Mouse (Mus musculus): ENCODE measurements around the gene Amt. TPM values are rescaled to one million over a fixed set of nuclear protein-coding genes. Genes with fewer than 3 reads are reported as not detected.
"Not testable (repeated sequence)": the region's sequence is repeated elsewhere in the genome, so short reads cannot be mapped to it uniquely, and the experiment has no call there.

Gene Amt
- polyA plus RNA-seq, 1 experiment from 2014 or later, result 15.5 TPM

- H3K27me3 ChIP-seq (replicated peaks; ENCODE audit: control insufficient read depth, insufficient read depth, low read length), result no peaks in the 10 kb centered on the region
- no peak overlapping the region for H3K9ac ChIP-seq (ENCODE audit: low read depth, low read length)
- ATAC-seq, result no peak
Observed at GRCm38 (mm10) chr9:108278697-108279450, 17.8 kb upstream of the Amt start.

DNA sequence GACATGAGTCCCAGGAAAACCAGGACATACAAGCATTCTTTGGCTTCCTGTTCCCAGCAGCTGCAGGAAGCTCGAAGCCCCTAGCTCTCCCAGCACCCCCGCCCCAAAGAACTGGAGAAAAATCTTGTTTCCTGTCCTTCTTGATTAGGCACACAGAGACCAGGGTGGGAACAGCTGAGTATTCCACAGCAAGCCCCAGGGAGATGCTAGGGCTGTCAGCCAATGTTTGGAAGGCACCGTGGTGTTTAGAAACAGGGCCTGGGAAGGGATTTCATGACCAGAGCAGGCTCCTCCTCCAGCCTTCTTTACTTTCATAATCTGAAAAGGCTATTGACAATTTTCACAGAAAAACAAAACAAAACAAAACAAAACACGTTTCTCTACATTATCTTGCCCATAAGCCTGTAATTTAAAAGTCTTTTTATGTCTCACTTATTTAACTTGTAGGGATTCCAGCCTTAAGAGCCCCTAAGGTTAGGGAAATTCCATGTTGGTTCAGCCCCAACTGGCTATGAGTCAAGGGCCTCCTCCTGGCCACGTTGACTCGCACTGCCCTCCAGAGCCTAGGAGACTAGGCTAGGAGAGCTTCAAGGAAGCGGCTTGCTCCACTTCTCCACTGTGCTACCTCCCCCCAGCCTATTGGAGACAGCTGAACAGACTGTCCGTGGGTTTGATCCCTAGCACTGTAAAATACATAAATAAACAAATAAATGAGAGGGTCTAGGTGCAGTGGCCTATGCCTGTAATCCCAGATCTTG, 16.4 kb upstream of the Amt start:
- no peaks in the 10 kb centered on the region for H3K9me3 ChIP-seq (ENCODE audit: control insufficient read depth, low read length)
- peak; percentile 80 for ATAC-seq
- peak overlapping the region; percentile 70 for H3K27ac ChIP-seq (ENCODE audit: low read length)
- H3K36me3 ChIP-seq (ENCODE audit: control insufficient read depth, insufficient read depth, low read length), result no peaks in the 10 kb centered on the region
- 0 out of 2 replicates have a peak overlapping the region, but pooled peaks have one; percentile 11 for H3K9ac ChIP-seq (ENCODE audit: low read depth, low read length)
- H3K27me3 ChIP-seq (replicated peaks; ENCODE audit: control insufficient read depth, insufficient read depth, low read length), result no peaks in the 10 kb centered on the region
- H3K4me2 ChIP-seq (ENCODE audit: low read depth, low read length), result no peak overlapping the region
- H3K4me1 ChIP-seq (ENCODE audit: control insufficient read depth, insufficient read depth, low read length), result no peaks in the 10 kb centered on the region
- WGBS, result 25% methylated on average over 8 of the region's 8 CpGs
- no peak overlapping the region for H3K4me3 ChIP-seq (ENCODE audit: low read length)

More at GRCm38 (mm10) chr9:108278697-108279450, 17.8 kb upstream of the Amt start:
- Histone ChIP-seq H3K27ac (ENCODE audit: low read length) (no peak overlapping the region), H3K4me3 (ENCODE audit: low read length) (no peak overlapping the region), H3K9me3 (ENCODE audit: control insufficient read depth, low read length) (no peaks in the 10 kb centered on the region), H3K4me1 (ENCODE audit: control insufficient read depth, insufficient read depth, low read length) (no peaks in the 10 kb centered on the region), H3K4me2 (ENCODE audit: low read depth, low read length) (no peak overlapping the region), H3K36me3 (ENCODE audit: control insufficient read depth, insufficient read depth, low read length) (no peaks in the 10 kb centered on the region)
- WGBS, result 66% methylated on average over 10 of the region's 10 CpGs

GRCm38 (mm10) chr9:108284410-108284809, 12.2 kb upstream of the Amt start:
- ATAC-seq, result peak; percentile 72
- no peaks in the 10 kb centered on the region for H3K36me3 ChIP-seq (ENCODE audit: control insufficient read depth, insufficient read depth, low read length)
- no peaks in the 10 kb centered on the region for H3K4me1 ChIP-seq (ENCODE audit: control insufficient read depth, insufficient read depth, low read length)
- H3K4me2 ChIP-seq (ENCODE audit: low read depth, low read length), result no peak overlapping the region
- WGBS, result 12% methylated on average over 6 of the region's 6 CpGs
- no peak overlapping the region for H3K27ac ChIP-seq (ENCODE audit: low read length)
- no peak overlapping the region for H3K4me3 ChIP-seq (ENCODE audit: low read length)
- no peaks in the 10 kb centered on the region for H3K9me3 ChIP-seq (ENCODE audit: control insufficient read depth, low read length)
- no peak overlapping the region for H3K9ac ChIP-seq (ENCODE audit: low read depth, low read length)
- no peaks in the 10 kb centered on the region for H3K27me3 ChIP-seq (replicated peaks; ENCODE audit: control insufficient read depth, insufficient read depth, low read length)

- H3K4me1 ChIP-seq (ENCODE audit: control insufficient read depth, insufficient read depth, low read length); H3K27ac ChIP-seq (ENCODE audit: low read length); H3K9me3 ChIP-seq (ENCODE audit: control insufficient read depth, low read length); ATAC-seq; H3K4me2 ChIP-seq (ENCODE audit: low read depth, low read length); H3K27me3 ChIP-seq (replicated peaks; ENCODE audit: control insufficient read depth, insufficient read depth, low read length); H3K36me3 ChIP-seq (ENCODE audit: control insufficient read depth, insufficient read depth, low read length); H3K4me3 ChIP-seq (ENCODE audit: low read length); H3K9ac ChIP-seq (ENCODE audit: low read depth, low read length): not testable (repeated sequence)
- 92% methylated on average over 4 of the region's 6 CpGs for WGBS
Observed at GRCm38 (mm10) chr9:108287526-108288238, 9.0 kb upstream of the Amt start.

DNA sequence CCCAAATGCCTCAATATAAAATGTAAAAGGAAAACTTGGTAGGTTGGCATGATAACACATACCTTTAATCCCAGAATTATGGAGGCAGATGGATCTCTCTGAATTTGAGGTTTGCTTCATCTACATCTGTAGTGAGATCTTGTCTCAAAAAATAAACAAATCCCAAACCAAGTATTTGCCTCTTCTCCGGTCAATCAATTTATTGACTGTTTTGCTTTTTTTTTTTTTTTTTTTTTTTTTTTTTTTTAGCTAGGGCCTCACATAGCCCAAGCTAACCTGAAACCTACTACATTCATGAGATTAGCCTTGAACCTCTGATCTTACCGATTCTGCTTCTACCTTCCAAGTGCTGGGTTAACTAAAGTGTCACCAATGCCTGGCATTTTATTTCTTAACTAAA, 7.3 kb upstream of the Amt start:
- Histone ChIP-seq H3K36me3 (ENCODE audit: control insufficient read depth, insufficient read depth, low read length) (no peaks in the 10 kb centered on the region), H3K4me2 (ENCODE audit: low read depth, low read length) (peak overlapping the region; percentile 45; the same call in 1 of the 2 replicates), H3K9me3 (ENCODE audit: control insufficient read depth, low read length) (no peaks in the 10 kb centered on the region), H3K4me3 (ENCODE audit: low read length) (no peak overlapping the region), H3K4me1 (ENCODE audit: control insufficient read depth, insufficient read depth, low read length) (peaks cover 9% of the 10 kb centered on the region), H3K9ac (ENCODE audit: low read depth, low read length) (no peak overlapping the region), H3K27ac (ENCODE audit: low read length) (no peak overlapping the region), H3K27me3 (replicated peaks; ENCODE audit: control insufficient read depth, insufficient read depth, low read length) (no peaks in the 10 kb centered on the region)
- no peak for ATAC-seq
- WGBS, result 57% methylated on average over 2 of the region's 2 CpGs

GRCm38 (mm10) chr9:108290016-108290750, 6.5 kb upstream of the Amt start, which contains the start of gene Nicn1:
TSS of gene Nicn1 (plus strand) at chr9:108290429.
- ATAC-seq, result peak; percentile 98
- H3K4me3 ChIP-seq (ENCODE audit: low read length), result peak within 1 kb of the TSS; percentile 60
- WGBS, result under 1% methylated on average over 32 of the region's 32 CpGs

GRCm38 (mm10) chr9:108290773-108291172, 5.9 kb upstream of the Amt start:
- peak overlapping the region; percentile 53 for H3K9ac ChIP-seq (ENCODE audit: low read depth, low read length)

More at GRCm38 (mm10) chr9:108290016-108290750, 6.5 kb upstream of the Amt start, which contains the start of gene Nicn1:
- Histone ChIP-seq H3K9ac (ENCODE audit: low read depth, low read length) (peak within 1 kb of the TSS; percentile 68), H3K27me3 (replicated peaks; ENCODE audit: control insufficient read depth, insufficient read depth, low read length) (no peaks in the 10 kb centered on the region), H3K36me3 (ENCODE audit: control insufficient read depth, insufficient read depth, low read length) (no peaks in the 10 kb centered on the region), H3K9me3 (ENCODE audit: control insufficient read depth, low read length) (no peaks in the 10 kb centered on the region), H3K4me1 (ENCODE audit: control insufficient read depth, insufficient read depth, low read length) (peaks cover 9% of the 10 kb centered on the region), H3K4me2 (ENCODE audit: low read depth, low read length) (peak within 1 kb of the TSS; percentile 49), H3K27ac (ENCODE audit: low read length) (peak within 1 kb of the TSS; percentile 10)

GRCm38 (mm10) chr9:108301853-108302252, 5.2 kb downstream of the Amt start:
- 61% methylated on average over 3 of the region's 3 CpGs for WGBS
- peaks cover 8% of the 10 kb centered on the region; the same call in 1 of the 2 replicates for H3K36me3 ChIP-seq (ENCODE audit: control insufficient read depth, insufficient read depth, low read length)
- 0 out of 2 replicates have a peak, but pooled peaks cover 3% of the 10 kb centered on the region for H3K4me1 ChIP-seq (ENCODE audit: control insufficient read depth, insufficient read depth, low read length)
- H3K4me2 ChIP-seq (ENCODE audit: low read depth, low read length), result no peak overlapping the region
- H3K9ac ChIP-seq (ENCODE audit: low read depth, low read length), result no peak overlapping the region
- peak; percentile 4; the same call in 1 of the 2 replicates for ATAC-seq
- H3K4me3 ChIP-seq (ENCODE audit: low read length), result no peak overlapping the region
- H3K9me3 ChIP-seq (ENCODE audit: control insufficient read depth, low read length), result no peaks in the 10 kb centered on the region
- H3K27me3 ChIP-seq (replicated peaks; ENCODE audit: control insufficient read depth, insufficient read depth, low read length), result no peaks in the 10 kb centered on the region
- H3K27ac ChIP-seq (ENCODE audit: low read length), result peak overlapping the region; percentile 51

More at GRCm38 (mm10) chr9:108290773-108291172, 5.9 kb upstream of the Amt start:
- 37% methylated on average over 6 of the region's 6 CpGs for WGBS
- no peak for ATAC-seq
- no peaks in the 10 kb centered on the region for H3K9me3 ChIP-seq (ENCODE audit: control insufficient read depth, low read length)
- no peak overlapping the region for H3K27ac ChIP-seq (ENCODE audit: low read length)
- peak overlapping the region; percentile 60 for H3K4me3 ChIP-seq (ENCODE audit: low read length)
- H3K4me1 ChIP-seq (ENCODE audit: control insufficient read depth, insufficient read depth, low read length), result peaks cover 10% of the 10 kb centered on the region
- no peaks in the 10 kb centered on the region for H3K36me3 ChIP-seq (ENCODE audit: control insufficient read depth, insufficient read depth, low read length)
- peak overlapping the region; percentile 49 for H3K4me2 ChIP-seq (ENCODE audit: low read depth, low read length)
- no peaks in the 10 kb centered on the region for H3K27me3 ChIP-seq (replicated peaks; ENCODE audit: control insufficient read depth, insufficient read depth, low read length)

Measured in intestine, embryonic 16.5 days (tissue).